Mouse (Mus musculus) olfactory bulb, adult 2 months (tissue): ENCODE results near the gene Ppm1j.

Source experiments
- CTCF ChIP-seq: fragments of 200-500 bp; IDR thresholded peaks from 2 replicates; pipeline ENCODE4 v1.5.1; 2012; ENCODE audit warnings: low read depth, mild to moderate bottlenecking, low read length, moderate library complexity; ENCODE audit not compliant: insufficient read depth
- POLR2A ChIP-seq: fragments of 200-500 bp; IDR thresholded peaks from 2 replicates; pipeline ENCODE4 v1.6.1; 2012; ENCODE audit warnings: mild to moderate bottlenecking, low read depth, low read length, moderate library complexity; ENCODE audit not compliant: insufficient read depth

- no peak for TF ChIP-seq POLR2A
- TF ChIP-seq CTCF: 0 out of 2 replicates have a peak, but pooled peaks have one; percentile 9
Measured at GRCm38 (mm10) chr3:104770035-104770434, 10.8 kb upstream of the Ppm1j start.
